Mouse (Mus musculus) MEL (cell line): Measurements from ENCODE around the gene Pml. TPM values are rescaled to one million over a fixed set of nuclear protein-coding genes. Genes with fewer than 3 reads are reported as not detected.

Source experiments
- DNase-seq: peaks from one replicate; pipeline ENCODE4 v3.0.0; 2011; ENCODE audit warnings: low read depth, low spot score
- H3K27ac ChIP-seq: 2 replicates; pipeline ENCODE4 v1.5.1; 2012; ENCODE audit warnings: low read depth, mild to moderate bottlenecking, control low read depth, low read length, moderate library complexity; ENCODE audit not compliant: control insufficient read depth
- H3K27me3 ChIP-seq, 2 experiments: fragments of 150-350 bp in 1 of 2; sonication (generic) in 1 of 2; 2 replicates each; pipeline ENCODE4 v1.6.1; 2012; ENCODE audit warnings: low read length in 2 of 2, mild to moderate bottlenecking in 2 of 2, improper control_type of control experiment in 1 of 2, moderate library complexity in 1 of 2; ENCODE audit not compliant: insufficient read depth in 2 of 2, control insufficient read depth in 1 of 2
- H3K36me3 ChIP-seq, 2 experiments: 2 replicates each; pipeline ENCODE4 v1.6.1; 2012 to 2014; ENCODE audit warnings: low read length in 2 of 2, improper control_type of control experiment in 1 of 2, inconsistent platforms in 1 of 2, mild to moderate bottlenecking in 1 of 2; ENCODE audit not compliant: insufficient read depth in 2 of 2, control insufficient read depth in 1 of 2
- H3K4me1 ChIP-seq, 2 experiments: fragments of 150-350 bp in 1 of 2; sonication (generic) in 1 of 2; 2 replicates each; pipeline ENCODE4 v1.6.1; 2012; ENCODE audit warnings: low read length in 2 of 2, improper control_type of control experiment in 1 of 2, mild to moderate bottlenecking in 1 of 2; ENCODE audit not compliant: insufficient read depth in 2 of 2, control insufficient read depth in 1 of 2
- H3K4me3 ChIP-seq, 2 experiments: fragments of 150-350 bp in 1 of 2; sonication (generic) in 1 of 2; 2 replicates each; pipeline ENCODE4 v1.5.1; 2012; ENCODE audit warnings: low read depth in 2 of 2, low read length in 2 of 2, mild to moderate bottlenecking in 2 of 2, moderate library complexity in 2 of 2, control low read depth in 1 of 2, improper control_type of control experiment in 1 of 2; ENCODE audit not compliant: control insufficient read depth in 1 of 2, insufficient read depth in 1 of 2
- H3K79me2 ChIP-seq: 2 replicates; pipeline ENCODE4 v1.6.1; 2012; ENCODE audit warnings: mild to moderate bottlenecking, low read length, moderate library complexity; ENCODE audit not compliant: control insufficient read depth, poor library complexity, insufficient read depth
- H3K9ac ChIP-seq: 2 replicates; pipeline ENCODE4 v1.6.1; 2012; ENCODE audit warnings: low read depth, mild to moderate bottlenecking, control low read depth, low read length, moderate library complexity; ENCODE audit not compliant: control insufficient read depth, poor library complexity, severe bottlenecking
- H3K9me3 ChIP-seq: fragments of 150-350 bp; sonication (generic); replicated peaks from 2 replicates; pipeline ENCODE4 v1.6.1; 2012; ENCODE audit warnings: mild to moderate bottlenecking, low read length, improper control_type of control experiment, moderate library complexity; ENCODE audit not compliant: insufficient read depth
- CHD2 ChIP-seq: IDR thresholded peaks from 2 replicates; pipeline ENCODE4 v1.6.1; 2011; ENCODE audit warnings: low read length, improper control_type of control experiment
- CTCF ChIP-seq, 3 experiments: IDR thresholded peaks in 2 of 3; conservative IDR thresholded peaks in 1 of 3; 2 replicates each; pipeline ENCODE4 v1.5.1; 2011 to 2012; ENCODE audit warnings: low read length in 3 of 3, low read depth in 2 of 3, mild to moderate bottlenecking in 2 of 3, improper control_type of control experiment in 1 of 3, inconsistent platforms in 1 of 3, mixed read lengths in 1 of 3, moderate library complexity in 1 of 3; ENCODE audit not compliant: control insufficient read depth in 1 of 3, insufficient read depth in 1 of 3, poor library complexity in 1 of 3, severe bottlenecking in 1 of 3
- EP300 ChIP-seq, 2 experiments: IDR thresholded peaks; 2 replicates each; pipeline ENCODE4 v1.6.1; 2011; ENCODE audit warnings: improper control_type of control experiment in 2 of 2, low read length in 2 of 2, low read depth in 1 of 2, mild to moderate bottlenecking in 1 of 2
- JUND ChIP-seq: IDR thresholded peaks from 2 replicates; pipeline ENCODE4 v1.6.1; 2011; ENCODE audit warnings: low read depth, mild to moderate bottlenecking, improper control_type of control experiment, low read length
- MAZ ChIP-seq: IDR thresholded peaks from 2 replicates; pipeline ENCODE4 v1.6.1; 2012; ENCODE audit warnings: low read depth, mild to moderate bottlenecking, inconsistent platforms, low read length, improper control_type of control experiment
- POLR2AphosphoS2 ChIP-seq: IDR thresholded peaks from 2 replicates; pipeline ENCODE4 v1.6.1; 2011; ENCODE audit warnings: low read length, improper control_type of control experiment
- RAD21 ChIP-seq: IDR thresholded peaks from 2 replicates; pipeline ENCODE4 v1.6.1; 2011; ENCODE audit warnings: mild to moderate bottlenecking, low read depth, low read length, improper control_type of control experiment
- SIN3A ChIP-seq: IDR thresholded peaks from 2 replicates; pipeline ENCODE4 v1.6.1; 2012; ENCODE audit warnings: low read length, improper control_type of control experiment, inconsistent platforms
- SMC3 ChIP-seq: IDR thresholded peaks from 2 replicates; pipeline ENCODE4 v1.6.1; 2011; ENCODE audit warnings: low read depth, low read length, improper control_type of control experiment
- TAL1 ChIP-seq: IDR thresholded peaks from 2 replicates; pipeline ENCODE4 v1.6.1; 2012; ENCODE audit warnings: mild to moderate bottlenecking, inconsistent platforms, low read length, moderate library complexity, mixed read lengths
- TBP ChIP-seq: IDR thresholded peaks from 2 replicates; pipeline ENCODE4 v1.8.0; 2011; ENCODE audit warnings: low read depth, low read length, improper control_type of control experiment
- TCF12 ChIP-seq: IDR thresholded peaks from 2 replicates; pipeline ENCODE4 v1.6.1; 2014; ENCODE audit warnings: low read depth, mild to moderate bottlenecking, inconsistent platforms, low read length, improper control_type of control experiment, moderate library complexity
- UBTF ChIP-seq: IDR thresholded peaks from 2 replicates; pipeline ENCODE4 v1.6.1; 2012; ENCODE audit warnings: low read depth, mild to moderate bottlenecking, inconsistent platforms, low read length, improper control_type of control experiment, moderate library complexity, borderline replicate concordance; ENCODE audit not compliant: insufficient read depth
- USF2 ChIP-seq, 2 experiments: IDR thresholded peaks; 2 replicates each; pipeline ENCODE4 v1.6.1; 2011 to 2012; ENCODE audit warnings: improper control_type of control experiment in 2 of 2, low read length in 2 of 2, borderline replicate concordance in 1 of 2, inconsistent platforms in 1 of 2, low read depth in 1 of 2, mild to moderate bottlenecking in 1 of 2; ENCODE audit not compliant: insufficient read depth in 1 of 2
- ZC3H11A ChIP-seq: IDR thresholded peaks from 2 replicates; pipeline ENCODE4 v1.6.1; 2012; ENCODE audit warnings: low read depth, mild to moderate bottlenecking, inconsistent platforms, low read length, improper control_type of control experiment
- ZMIZ1 ChIP-seq: IDR thresholded peaks from 2 replicates; pipeline ENCODE4 v1.6.1; 2012; ENCODE audit warnings: low read depth, mild to moderate bottlenecking, inconsistent platforms, low read length, improper control_type of control experiment, moderate library complexity
- polyA plus RNA-seq, 2 experiments: library from polyadenylated mRNA; stranded (reverse) in 1 of 2; unstranded in 1 of 2; fragments of >175 nt in 1 of 2; fragments of >200 nt in 1 of 2; gene quantifications; 2 replicates each; pipeline versions ENCODE4 v1.2.1 to v1.2.4; 2012; ENCODE audit warnings: low replicate concordance in 2 of 2, low read depth in 1 of 2; ENCODE audit not compliant: insufficient read length in 2 of 2, insufficient read depth in 1 of 2, missing spikeins in 1 of 2
- total RNA-seq: library from RNA; depleted of rRNA; stranded (reverse); fragments of 300-350 nt; gene quantifications from 2 replicates; pipeline ENCODE4 v1.2.3, GENCODE M21; 2012

The Pml gene
- total and polyA plus RNA-seq, 3 experiments, result 25.2 to 56.6 TPM; not detected in 1

DNA sequence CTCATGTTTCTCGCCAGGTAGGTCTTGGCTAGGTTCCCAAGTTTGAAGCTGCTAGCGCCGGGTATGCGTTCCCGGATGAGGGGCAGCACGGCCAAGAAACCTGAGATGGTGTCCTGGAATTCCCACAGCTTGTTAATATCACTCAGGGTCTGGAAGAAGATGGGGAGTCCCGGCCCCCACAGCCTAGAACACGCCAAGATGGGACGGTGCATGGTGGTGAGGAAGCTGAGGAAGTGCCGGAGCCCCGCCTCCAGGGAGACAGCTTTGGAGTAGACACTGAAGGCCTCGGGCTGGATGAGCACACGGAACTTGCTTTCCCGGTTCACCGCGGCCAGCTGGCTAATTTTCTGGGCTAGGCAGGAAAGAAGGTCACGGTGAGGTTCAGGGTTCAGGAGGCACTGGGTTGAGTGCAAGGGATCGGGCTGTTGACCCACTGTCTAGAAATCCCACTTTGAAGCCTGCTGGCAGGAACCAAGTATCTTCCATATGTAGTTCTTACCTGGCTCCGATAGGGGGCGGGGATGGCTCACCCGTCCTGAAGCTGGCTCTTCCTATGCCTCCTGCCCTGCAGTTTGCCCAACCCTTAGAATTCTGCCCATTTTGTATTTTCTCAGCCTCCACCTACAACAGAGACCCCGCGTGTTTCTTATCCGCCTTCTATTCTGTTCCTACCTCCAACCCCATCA is 29.2 kb downstream of the Pml start:
- Histone ChIP-seq H3K9ac (no peak overlapping the region), H3K79me2 (no peaks in the 10 kb centered on the region), H3K4me1 (peaks cover 0 to 2% of the 10 kb centered on the region in 2 experiments; a peak in 2 of 4 replicates), H3K27ac (no peak overlapping the region), H3K36me3 (peaks cover under 1 to 6% of the 10 kb centered on the region in 2 experiments), H3K27me3 (no peaks in the 10 kb centered on the region), H3K9me3 (no peaks in the 10 kb centered on the region), H3K4me3 (no peak overlapping the region)
- TF ChIP-seq MAZ (no peak), CTCF (IDR thresholded peaks at IDR 0.05 in 2 of 3, conservative IDR thresholded peaks at IDR 0.05 in 1 of 3; ENCODE audit: control insufficient read depth in 1 of 3, insufficient read depth in 1 of 3, low read depth in 2 of 3, low read length in 3 of 3, poor library complexity in 1 of 3, severe bottlenecking in 1 of 3) (peak; percentile 38 to 60 (median 56)), RAD21 (peak; percentile 39), SMC3 (peak; percentile 35; the same call in 1 of the 2 replicates), ZC3H11A (peak; percentile 18; the same call in 1 of the 2 replicates)
- DNase-seq, result peak; percentile 60

DNA sequence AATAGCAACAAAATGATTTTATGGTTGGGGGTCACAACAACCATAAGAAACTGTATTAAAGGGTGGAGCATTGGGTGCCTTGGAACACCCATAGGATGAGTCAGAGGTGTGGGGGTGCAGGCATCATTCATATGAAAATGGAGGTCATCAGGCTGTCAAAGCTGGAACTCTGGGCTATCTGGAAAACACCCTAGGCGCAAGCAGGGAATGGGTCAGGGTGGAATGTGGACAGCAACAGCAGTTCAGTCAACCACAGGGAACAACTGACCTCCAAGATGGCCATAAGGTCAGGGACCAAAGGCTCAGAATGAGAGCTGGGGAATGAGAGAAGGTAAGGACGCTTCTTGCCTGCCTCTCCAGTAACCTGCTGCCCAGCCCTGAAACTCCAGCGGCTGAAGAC is 31.0 kb downstream of the Pml start:
- Histone ChIP-seq H3K79me2 (no peaks in the 10 kb centered on the region), H3K27ac (no peak overlapping the region), H3K4me1 (peaks cover 7 to 19% of the 10 kb centered on the region in 2 experiments), H3K9ac (no peak overlapping the region), H3K27me3 (no peaks in the 10 kb centered on the region), H3K4me3 (no peak overlapping the region), H3K9me3 (no peaks in the 10 kb centered on the region), H3K36me3 (peaks cover 4 to 13% of the 10 kb centered on the region in 2 experiments)
- TF ChIP-seq MAZ, result no peak
- no peak for TF ChIP-seq UBTF
- TF ChIP-seq SIN3A, result no peak
- TF ChIP-seq EP300 (IDR thresholded peaks at IDR 0.05; ENCODE audit: low read depth in 1 of 2, low read length in 2 of 2), result no peak
- no peak for TF ChIP-seq TAL1
- TF ChIP-seq SMC3, result no peak
- no peak for TF ChIP-seq POLR2AphosphoS2
- TF ChIP-seq JUND, result no peak
- TF ChIP-seq CHD2, result no peak
- no peak for TF ChIP-seq TBP
- TF ChIP-seq USF2 (IDR thresholded peaks at IDR 0.05; ENCODE audit: borderline replicate concordance in 1 of 2, insufficient read depth in 1 of 2, low read depth in 1 of 2, low read length in 2 of 2), result no peak
- no peak for TF ChIP-seq TCF12
- no peak for TF ChIP-seq ZMIZ1
- DNase-seq, result no peak
